Comparison of ENCODE assay signal across 13 mouse cellular contexts in genomic region chr2:178416427-178416826, GRCm38 (mm10). TPM values are rescaled to one million over a fixed set of nuclear protein-coding genes. Genes with fewer than 3 reads are reported as not detected.
DNase-seq lines count a peak whose midpoint lies in the region; ATAC-seq and TF ChIP-seq lines count a peak whose summit lies in the region.
"Had no signal": no experiment of that assay in that cellular context is flagged by ENCODE, and none has a peak within 500 bp of the region (broad histone marks: within the 10 kb centered on the region; RNA-seq: fewer than 3 reads in every experiment).

No protein-coding gene starts in this region.

- H3K27me3 ChIP-seq in heart, embryonic 14.5 days (ENCODE audit: control insufficient read depth, insufficient read depth, low read length), result no peaks in the 10 kb centered on the region
- H3K27me3 ChIP-seq in liver, postnatal 0 days (ENCODE audit: insufficient read depth, low read length), result peaks cover 24% of the 10 kb centered on the region
- H3K27me3 ChIP-seq in forebrain, embryonic 15.5 days, result 0 out of 2 replicates have a peak, but pooled peaks cover 13% of the 10 kb centered on the region

- peak overlapping the region; percentile 41 for H3K9ac ChIP-seq in heart, embryonic 14.5 days (ENCODE audit: low read length)
- H3K9ac ChIP-seq in liver, postnatal 0 days (replicated peaks), result no peak overlapping the region
- no peak overlapping the region for H3K9ac ChIP-seq in forebrain, embryonic 15.5 days (replicated peaks)
- H3K9ac ChIP-seq: midbrain, embryonic 15.5 days had no signal

- H3K27ac ChIP-seq in heart, embryonic 14.5 days (replicated peaks in 1 of 2; ENCODE audit: control insufficient read depth in 1 of 2, insufficient read depth in 1 of 2, low read depth in 2 of 2, low read length in 2 of 2), result peak overlapping the region in 1 of 2 experiments; percentile 28; a peak in 2 of 4 replicates
- H3K27ac ChIP-seq in liver, postnatal 0 days (ENCODE audit: low read depth), result peak overlapping the region; percentile 57
- H3K27ac ChIP-seq in forebrain, embryonic 15.5 days (replicated peaks), result no peak overlapping the region
- H3K27ac ChIP-seq: midbrain, embryonic 15.5 days had no signal

- peaks cover 28 to 51% of the 10 kb centered on the region in 2 experiments for H3K4me1 ChIP-seq in heart, embryonic 14.5 days (ENCODE audit: control insufficient read depth in 2 of 2, insufficient read depth in 2 of 2, low read length in 2 of 2)
- peaks cover 14% of the 10 kb centered on the region for H3K4me1 ChIP-seq in liver, postnatal 0 days (ENCODE audit: insufficient read depth)
- peaks cover 21% of the 10 kb centered on the region for H3K4me1 ChIP-seq in forebrain, embryonic 15.5 days

- TF ChIP-seq CTCF in liver, postnatal 0 days (IDR thresholded peaks at IDR 0.05; ENCODE audit: low read depth), result no peak

- peak; percentile 53; the same call in 1 of the 2 replicates for TF ChIP-seq EP300 in liver, postnatal 0 days (IDR thresholded peaks at IDR 0.05; ENCODE audit: low read depth)

- H3K4me3 ChIP-seq in heart, embryonic 14.5 days (ENCODE audit: control insufficient read depth in 1 of 2, insufficient read depth in 1 of 2, low read depth in 1 of 2, low read length in 2 of 2), result no peak overlapping the region
- H3K4me3 ChIP-seq in liver, postnatal 0 days (ENCODE audit: low read depth, low read length), result 0 out of 2 replicates have a peak overlapping the region, but pooled peaks have one; percentile 19
- no peak overlapping the region for H3K4me3 ChIP-seq in forebrain, embryonic 15.5 days
- H3K4me3 ChIP-seq: midbrain, embryonic 15.5 days had no signal

- intact Hi-C loops in gastrocnemius, postnatal 14 days (cut with DNase I; ENCODE audit: low total_unique reads), result no loop called here

- ATAC-seq in heart, embryonic 14.5 days (ENCODE audit: insufficient number of reproducible peaks, insufficient read depth, low FRiP score, low read depth), result no peak
- ATAC-seq in liver, postnatal 0 days, result peak; percentile 53
- ATAC-seq in forebrain, embryonic 15.5 days (replicated peaks), result no peak
- ATAC-seq: CD4-positive, CD25-positive, alpha-beta regulatory T cell, adult 4 months; intestine, embryonic 16.5 days; midbrain, embryonic 15.5 days had no signal

- H3K36me3 ChIP-seq in heart, embryonic 14.5 days (ENCODE audit: control insufficient read depth, insufficient read depth, low read length), result peaks cover 34% of the 10 kb centered on the region
- H3K36me3 ChIP-seq in liver, postnatal 0 days (replicated peaks; ENCODE audit: insufficient read depth, low read length), result no peaks in the 10 kb centered on the region
- H3K36me3 ChIP-seq in forebrain, embryonic 15.5 days, result no peaks in the 10 kb centered on the region
- H3K36me3 ChIP-seq: midbrain, embryonic 15.5 days had no signal

- peak overlapping the region; percentile 44 for H3K4me2 ChIP-seq in heart, embryonic 14.5 days (ENCODE audit: low read length)
- H3K4me2 ChIP-seq in liver, postnatal 0 days (ENCODE audit: low read depth, low read length), result peak overlapping the region; percentile 85
- H3K4me2 ChIP-seq in forebrain, embryonic 15.5 days (replicated peaks), result no peak overlapping the region
- H3K4me2 ChIP-seq: midbrain, embryonic 15.5 days had no signal

- DNase-seq in layer of hippocampus, adult 11-12 months (ENCODE audit: low spot score), result peak; percentile 39
- DNase-seq in layer of hippocampus, postnatal 36 days, result no peak
- peak; percentile 42 for DNase-seq in liver, postnatal 0 days
- DNase-seq in monocyte, adult 2 months (ENCODE audit: low read depth in 1 of 2, low spot score in 2 of 2), result peak; percentile 28 to 70
- DNase-seq in thymus, postnatal 25 days, result no peak
- DNase-seq in gastrocnemius, postnatal 14 days, result no peak
- DNase-seq: retina, postnatal 1 day had no signal

- H3K9me3 ChIP-seq in heart, embryonic 14.5 days (ENCODE audit: control insufficient read depth, low read length), result 0 out of 2 replicates have a peak, but pooled peaks cover 3% of the 10 kb centered on the region
- no peaks in the 10 kb centered on the region for H3K9me3 ChIP-seq in liver, postnatal 0 days (ENCODE audit: low read length)
- no peaks in the 10 kb centered on the region for H3K9me3 ChIP-seq in forebrain, embryonic 15.5 days
- H3K9me3 ChIP-seq: midbrain, embryonic 15.5 days had no signal

- 31% methylated on average over 13 of the region's 13 CpGs for WGBS in heart, embryonic 14.5 days
- WGBS in liver, postnatal 0 days (ENCODE audit: insufficient replicate concordance), result 35% methylated on average over 13 of the region's 13 CpGs
- WGBS in forebrain, embryonic 15.5 days, result 80% methylated on average over 13 of the region's 13 CpGs

RNA-seq across cellular contexts. Expression of gene Fam217b, which starts 2.1 kb away (rescaled TPM):
- 10 to 100 TPM; 47.5 to 49.7 TPM for total RNA-seq in layer of hippocampus, postnatal 36 days (2021)
- 7.1 and 7.3 TPM in 2 replicates for polyA plus RNA-seq in heart, embryonic 14.5 days (2014; fragmentation: Nextera tagmentation; extraction: Ambion mirVana)
- polyA plus RNA-seq in liver, postnatal 0 days (2015; fragmentation: Nextera tagmentation; extraction: Ambion mirVana), result 0.82 and 1.3 TPM in 2 replicates
- 4.2 and 6.1 TPM in 2 replicates for polyA plus RNA-seq in forebrain, embryonic 15.5 days (2015; fragmentation: Nextera tagmentation; extraction: Ambion mirVana)
- total RNA-seq in gastrocnemius, postnatal 14 days (2021), result 1 to 10 TPM; 3.6 to 4.6 TPM

RNA-seq across cellular contexts. Expression of gene Ppp1r3d, which starts 2.2 kb away (rescaled TPM):
- 1 to 10 TPM; 4.6 to 5.9 TPM for total RNA-seq in layer of hippocampus, postnatal 36 days (2021)
- polyA plus RNA-seq in heart, embryonic 14.5 days (2014; fragmentation: Nextera tagmentation; extraction: Ambion mirVana), result 22.0 and 23.8 TPM in 2 replicates
- polyA plus RNA-seq in liver, postnatal 0 days (2015; fragmentation: Nextera tagmentation; extraction: Ambion mirVana), result 1.2 TPM in 2 replicates
- polyA plus RNA-seq in forebrain, embryonic 15.5 days (2015; fragmentation: Nextera tagmentation; extraction: Ambion mirVana), result 1.7 and 1.9 TPM in 2 replicates
- total RNA-seq in gastrocnemius, postnatal 14 days (2021), result 1 to 10 TPM; 4.7 to 5.7 TPM
- polyA plus RNA-seq: CD4-positive, CD25-positive, alpha-beta regulatory T cell, adult 4 months had no signal

RNA-seq across cellular contexts. Expression of gene Sycp2, which starts 8.9 kb away (rescaled TPM):
- total RNA-seq in layer of hippocampus, postnatal 36 days (2021), result 1 to 10 TPM in 1 of 2 experiments, under 1 TPM in 1; 0.67 to 1.1 TPM
- polyA plus RNA-seq in heart, embryonic 14.5 days (2014; fragmentation: Nextera tagmentation; extraction: Ambion mirVana), result 0.24 and 0.46 TPM in 2 replicates
- 0.01 TPM in 1 of 2 replicates, not detected in the other for polyA plus RNA-seq in liver, postnatal 0 days (2015; fragmentation: Nextera tagmentation; extraction: Ambion mirVana)
- polyA plus RNA-seq in forebrain, embryonic 15.5 days (2015; fragmentation: Nextera tagmentation; extraction: Ambion mirVana), result 0.18 and 0.20 TPM in 2 replicates
- under 1 TPM; 0.08 to 0.24 TPM for total RNA-seq in gastrocnemius, postnatal 14 days (2021)
- polyA plus RNA-seq: CD4-positive, CD25-positive, alpha-beta regulatory T cell, adult 4 months had no signal

RNA-seq across cellular contexts. Expression of gene Cdh26, which starts 13.9 kb away (rescaled TPM):
- total RNA-seq in layer of hippocampus, postnatal 36 days (2021), result under 1 TPM in 1 of 2 experiments, not detected in 1; 0.37 TPM
- not detected in 2 replicates for polyA plus RNA-seq in heart, embryonic 14.5 days (2014; fragmentation: Nextera tagmentation; extraction: Ambion mirVana)
- polyA plus RNA-seq in liver, postnatal 0 days (2015; fragmentation: Nextera tagmentation; extraction: Ambion mirVana), result 0.09 and 0.13 TPM in 2 replicates
- 0.09 TPM in 1 of 2 replicates, not detected in the other for polyA plus RNA-seq in forebrain, embryonic 15.5 days (2015; fragmentation: Nextera tagmentation; extraction: Ambion mirVana)
- not detected for total RNA-seq in gastrocnemius, postnatal 14 days (2021)
- total RNA-seq: gastrocnemius, adult 18-20 months had no signal
- polyA plus RNA-seq: CD4-positive, CD25-positive, alpha-beta regulatory T cell, adult 4 months had no signal

Comparison
In these comparisons a context has a peak if more than half of its experiments do, and no peak if none do; other contexts are left out.
1. DNase-seq: peak in layer of hippocampus, adult 11-12 months (single experiment), liver, postnatal 0 days (single experiment) and monocyte, adult 2 months (2 of 2); none in layer of hippocampus, postnatal 36 days (0 of 2), thymus, postnatal 25 days (single experiment) and gastrocnemius, postnatal 14 days (single experiment).